Mouse (Mus musculus): ENCODE data around the gene Cfap57. TPM values are rescaled to one million over a fixed set of nuclear protein-coding genes. Genes with fewer than 3 reads are reported as not detected.
A peak's percentile ranks its signal among the peaks of the same experiment; 100 is the strongest.
"Not testable (repeated sequence)": the region's sequence is repeated elsewhere in the genome, so short reads cannot be mapped to it uniquely, and the experiment has no call there.

The Cfap57 gene
- polyA plus RNA-seq, 1 experiment from 2014 or later = 2.1 TPM

GRCm38 (mm10) chr4:118516699-118517496 lies 103.7 kb downstream of the Cfap57 start:
- Histone ChIP-seq H3K4me1 (ENCODE audit: control insufficient read depth, insufficient read depth, low read depth, low read length) (peaks cover 4% of the 10 kb centered on the region), H3K9ac (ENCODE audit: low read depth, low read length) (no peak overlapping the region), H3K27me3 (replicated peaks; ENCODE audit: control insufficient read depth, insufficient read depth, low read length) (no peaks in the 10 kb centered on the region), H3K4me3 (ENCODE audit: low read length) (no peak overlapping the region), H3K9me3 (ENCODE audit: control insufficient read depth, low read length) (no peaks in the 10 kb centered on the region), H3K4me2 (ENCODE audit: low read length) (peak overlapping the region; percentile 11; the same call in 1 of the 2 replicates), H3K36me3 (ENCODE audit: control insufficient read depth, insufficient read depth, low read length) (no peaks in the 10 kb centered on the region), H3K27ac (ENCODE audit: low read depth, low read length) (no peak overlapping the region)
- WGBS = 36% methylated on average over 20 of the region's 20 CpGs
- no peak for ATAC-seq

GRCm38 (mm10) chr4:118509050-118509449 lies 111.5 kb downstream of the Cfap57 start:
- H3K27me3 ChIP-seq (replicated peaks; ENCODE audit: control insufficient read depth, insufficient read depth, low read length) = no peaks in the 10 kb centered on the region
- H3K4me1 ChIP-seq (ENCODE audit: control insufficient read depth, insufficient read depth, low read depth, low read length) = peaks cover 4% of the 10 kb centered on the region
- H3K4me3 ChIP-seq (ENCODE audit: low read length) = no peak overlapping the region
- no peak overlapping the region for H3K27ac ChIP-seq (ENCODE audit: low read depth, low read length)
- 10% methylated on average over 6 of the region's 6 CpGs for WGBS
- no peak overlapping the region for H3K4me2 ChIP-seq (ENCODE audit: low read length)
- ATAC-seq = no peak
- no peak overlapping the region for H3K9ac ChIP-seq (ENCODE audit: low read depth, low read length)
- no peaks in the 10 kb centered on the region for H3K36me3 ChIP-seq (ENCODE audit: control insufficient read depth, insufficient read depth, low read length)
- no peaks in the 10 kb centered on the region for H3K9me3 ChIP-seq (ENCODE audit: control insufficient read depth, low read length)

- H3K4me1 ChIP-seq (ENCODE audit: control insufficient read depth, insufficient read depth, low read depth, low read length); H3K27ac ChIP-seq (ENCODE audit: low read depth, low read length); H3K4me2 ChIP-seq (ENCODE audit: low read length); ATAC-seq; H3K9ac ChIP-seq (ENCODE audit: low read depth, low read length); H3K36me3 ChIP-seq (ENCODE audit: control insufficient read depth, insufficient read depth, low read length); H3K4me3 ChIP-seq (ENCODE audit: low read length); H3K27me3 ChIP-seq (replicated peaks; ENCODE audit: control insufficient read depth, insufficient read depth, low read length); H3K9me3 ChIP-seq (ENCODE audit: control insufficient read depth, low read length): not testable (repeated sequence)
- WGBS = 95% methylated on average over 1 of the region's 1 CpGs
Observed at GRCm38 (mm10) chr4:118507171-118507570, 113.4 kb downstream of the Cfap57 start.

- no peak for ATAC-seq
- Histone ChIP-seq H3K27me3 (replicated peaks; ENCODE audit: control insufficient read depth, insufficient read depth, low read length) (no peaks in the 10 kb centered on the region), H3K36me3 (ENCODE audit: control insufficient read depth, insufficient read depth, low read length) (no peaks in the 10 kb centered on the region), H3K4me3 (ENCODE audit: low read length) (no peak overlapping the region), H3K4me1 (ENCODE audit: control insufficient read depth, insufficient read depth, low read depth, low read length) (no peaks in the 10 kb centered on the region), H3K9me3 (ENCODE audit: control insufficient read depth, low read length) (no peaks in the 10 kb centered on the region), H3K9ac (ENCODE audit: low read depth, low read length) (no peak overlapping the region), H3K4me2 (ENCODE audit: low read length) (no peak overlapping the region), H3K27ac (ENCODE audit: low read depth, low read length) (no peak overlapping the region)
- 79% methylated on average over 3 of the region's 3 CpGs for WGBS
Observed at GRCm38 (mm10) chr4:118505551-118505950, 115.0 kb downstream of the Cfap57 start.

Other genes with a start within 250 kb of the Cfap57 start
- 8.0 and 8.7 TPM in 2 replicates for gene Szt2, start 211.5 kb downstream of the Cfap57 start, polyA plus RNA-seq (2015; fragmentation: Nextera tagmentation; extraction: Ambion mirVana)
- gene Med8, start 211.4 kb downstream of the Cfap57 start, polyA plus RNA-seq (2015; fragmentation: Nextera tagmentation; extraction: Ambion mirVana) = 94.7 and 99.3 TPM in 2 replicates
- gene Elovl1, start 192.7 kb downstream of the Cfap57 start, polyA plus RNA-seq (2015; fragmentation: Nextera tagmentation; extraction: Ambion mirVana) = 36.5 and 36.6 TPM in 2 replicates
- gene Cdc20, start 183.4 kb downstream of the Cfap57 start, polyA plus RNA-seq (2015; fragmentation: Nextera tagmentation; extraction: Ambion mirVana) = 39.6 and 53.7 TPM in 2 replicates
- 0.27 and 0.31 TPM in 2 replicates for gene Mpl, start 163.3 kb downstream of the Cfap57 start, polyA plus RNA-seq (2015; fragmentation: Nextera tagmentation; extraction: Ambion mirVana)
- 13.5 and 16.6 TPM in 2 replicates for gene Tie1, start 130.7 kb downstream of the Cfap57 start, polyA plus RNA-seq (2015; fragmentation: Nextera tagmentation; extraction: Ambion mirVana)
- gene 2610528J11Rik, start 93.8 kb downstream of the Cfap57 start, polyA plus RNA-seq (2015; fragmentation: Nextera tagmentation; extraction: Ambion mirVana) = not detected in 2 replicates
- gene Tmem125, start 76.7 kb downstream of the Cfap57 start, polyA plus RNA-seq (2015; fragmentation: Nextera tagmentation; extraction: Ambion mirVana) = 0.16 and 0.30 TPM in 2 replicates
- 83.0 and 91.8 TPM in 2 replicates for gene Ebna1bp2, start within 50 bp of the Cfap57 start, polyA plus RNA-seq (2015; fragmentation: Nextera tagmentation; extraction: Ambion mirVana)
- not detected in 2 replicates for gene Olfr62, start 38.2 kb upstream of the Cfap57 start, polyA plus RNA-seq (2015; fragmentation: Nextera tagmentation; extraction: Ambion mirVana)
- not detected in 2 replicates for gene Olfr1342, start 72.0 kb upstream of the Cfap57 start, polyA plus RNA-seq (2015; fragmentation: Nextera tagmentation; extraction: Ambion mirVana)
- gene Olfr1341, start 82.7 kb upstream of the Cfap57 start, polyA plus RNA-seq (2015; fragmentation: Nextera tagmentation; extraction: Ambion mirVana) = not detected in 2 replicates
- gene Olfr1340, start 99.4 kb upstream of the Cfap57 start, polyA plus RNA-seq (2015; fragmentation: Nextera tagmentation; extraction: Ambion mirVana) = not detected in 2 replicates
- gene Olfr1339, start 111.4 kb upstream of the Cfap57 start, polyA plus RNA-seq (2015; fragmentation: Nextera tagmentation; extraction: Ambion mirVana) = not detected in 2 replicates
- gene Olfr1338, start 138.0 kb upstream of the Cfap57 start, polyA plus RNA-seq (2015; fragmentation: Nextera tagmentation; extraction: Ambion mirVana) = not detected in 2 replicates
- gene Olfr1337, start 161.8 kb upstream of the Cfap57 start, polyA plus RNA-seq (2015; fragmentation: Nextera tagmentation; extraction: Ambion mirVana) = not detected in 2 replicates
- gene Olfr1335, start 189.2 kb upstream of the Cfap57 start, polyA plus RNA-seq (2015; fragmentation: Nextera tagmentation; extraction: Ambion mirVana) = not detected in 2 replicates
- not detected in 2 replicates for gene Olfr1333, start 215.5 kb upstream of the Cfap57 start, polyA plus RNA-seq (2015; fragmentation: Nextera tagmentation; extraction: Ambion mirVana)
- gene Olfr1331, start 243.9 kb upstream of the Cfap57 start, polyA plus RNA-seq (2015; fragmentation: Nextera tagmentation; extraction: Ambion mirVana) = not detected in 2 replicates

Data from hindbrain, embryonic 16.5 days (tissue).